Mouse (Mus musculus): Measurements from ENCODE around the gene Ext2. TPM values are rescaled to one million over a fixed set of nuclear protein-coding genes. Genes with fewer than 3 reads are reported as not detected.

Gene Ext2
- polyA plus RNA-seq, 1 experiment from 2014 or later = 78.9 TPM

DNA sequence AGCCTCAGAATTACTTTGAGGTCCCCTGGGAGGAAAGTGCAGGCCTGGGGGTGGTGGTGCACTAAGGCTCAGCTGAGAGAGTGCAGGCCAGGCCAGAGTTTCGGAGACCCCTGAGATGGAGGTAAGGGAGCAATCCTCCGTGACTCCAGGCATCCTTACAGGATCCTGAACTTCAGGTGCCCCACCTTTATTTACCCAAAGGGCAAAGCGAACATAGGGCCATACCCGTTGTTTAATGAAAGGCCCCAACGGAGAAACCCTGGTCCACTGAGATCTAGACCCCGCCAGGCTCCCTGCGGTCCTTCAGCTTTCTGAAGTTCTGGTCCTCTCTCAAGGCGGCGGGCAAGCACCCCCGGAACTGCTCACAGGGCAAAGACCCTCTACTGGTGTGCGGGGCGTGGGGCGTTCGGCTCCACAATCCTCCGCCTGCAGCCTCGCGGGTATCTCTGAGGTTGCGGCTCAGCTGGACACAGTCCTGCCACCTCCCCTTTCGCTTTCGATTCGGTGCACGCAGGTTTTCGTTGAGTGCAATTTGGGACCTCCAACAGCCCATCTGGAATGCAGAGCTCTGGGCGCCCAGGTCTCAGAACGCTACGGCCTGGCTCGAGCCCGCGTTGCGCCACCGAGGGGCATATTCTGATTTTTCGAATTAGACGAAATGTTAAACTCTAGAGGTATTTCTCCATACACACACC is 176.6 kb downstream of the Ext2 start:
- H3K27me3 ChIP-seq = peaks cover 96% of the 10 kb centered on the region
- WGBS = 3% methylated on average over 33 of the region's 33 CpGs
- H3K4me1 ChIP-seq (replicated peaks) = peaks cover 63% of the 10 kb centered on the region
- ATAC-seq (ENCODE audit: insufficient number of reproducible peaks, insufficient read depth, low FRiP score, low TSS enrichment, low read depth) = no peak
- peak overlapping the region; percentile 64 for H3K9ac ChIP-seq (replicated peaks)
- H3K9me3 ChIP-seq = no peaks in the 10 kb centered on the region
- peak overlapping the region; percentile 74 for H3K4me2 ChIP-seq
- no peaks in the 10 kb centered on the region for H3K36me3 ChIP-seq
- peak overlapping the region; percentile 23; the same call in 1 of the 2 replicates for H3K27ac ChIP-seq
- H3K4me3 ChIP-seq (replicated peaks) = peak overlapping the region; percentile 53

GRCm38 (mm10) chr2:93645197-93645596 is 177.2 kb downstream of the Ext2 start:
- Histone ChIP-seq H3K9me3 (no peaks in the 10 kb centered on the region), H3K4me2 (peak overlapping the region; percentile 74), H3K27me3 (peaks cover 96% of the 10 kb centered on the region), H3K36me3 (no peaks in the 10 kb centered on the region), H3K27ac (peak overlapping the region; percentile 23; the same call in 1 of the 2 replicates), H3K9ac (replicated peaks) (peak overlapping the region; percentile 64; the same call in 1 of the 2 replicates), H3K4me1 (replicated peaks) (peaks cover 69% of the 10 kb centered on the region), H3K4me3 (replicated peaks) (peak overlapping the region; percentile 53)
- ATAC-seq (ENCODE audit: insufficient number of reproducible peaks, insufficient read depth, low FRiP score, low TSS enrichment, low read depth) = no peak
- 14% methylated on average over 10 of the region's 10 CpGs for WGBS

GRCm38 (mm10) chr2:93644731-93645130 is 177.6 kb downstream of the Ext2 start:
- Histone ChIP-seq H3K4me1 (replicated peaks) (peaks cover 73% of the 10 kb centered on the region), H3K9ac (replicated peaks) (peak overlapping the region; percentile 64; the same call in 1 of the 2 replicates), H3K27ac (no peak overlapping the region), H3K27me3 (peaks cover 96% of the 10 kb centered on the region), H3K36me3 (no peaks in the 10 kb centered on the region), H3K9me3 (no peaks in the 10 kb centered on the region), H3K4me3 (replicated peaks) (peak overlapping the region; percentile 53), H3K4me2 (peak overlapping the region; percentile 74)
- 14% methylated on average over 6 of the region's 6 CpGs for WGBS
- ATAC-seq (ENCODE audit: insufficient number of reproducible peaks, insufficient read depth, low FRiP score, low TSS enrichment, low read depth) = no peak

DNA sequence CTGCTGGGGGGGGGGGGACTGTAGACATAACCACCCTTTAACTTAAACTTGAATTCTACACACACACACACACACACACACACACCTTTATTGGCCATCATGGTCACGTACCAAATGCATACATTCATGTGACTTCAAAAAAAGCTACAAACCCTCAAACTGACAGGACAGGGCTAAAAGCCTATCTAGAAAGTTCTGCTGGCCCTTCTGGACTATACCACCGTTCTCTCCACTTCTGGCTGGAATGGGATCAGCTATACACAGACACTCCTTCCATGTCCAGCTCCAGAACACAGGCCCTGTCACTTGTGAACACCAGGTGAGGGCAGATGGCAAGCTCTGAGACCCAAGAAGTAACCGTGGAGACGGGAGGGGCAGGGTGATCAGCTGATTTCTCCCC is 178.1 kb downstream of the Ext2 start:
- no peaks in the 10 kb centered on the region for H3K9me3 ChIP-seq
- H3K4me1 ChIP-seq (replicated peaks) = peaks cover 74% of the 10 kb centered on the region
- peak overlapping the region; percentile 74 for H3K4me2 ChIP-seq
- 0 out of 2 replicates have a peak overlapping the region, but pooled peaks have one; percentile 13 for H3K9ac ChIP-seq (replicated peaks)
- H3K4me3 ChIP-seq (replicated peaks) = peak overlapping the region; percentile 53
- no peaks in the 10 kb centered on the region for H3K36me3 ChIP-seq
- no peak for ATAC-seq (ENCODE audit: insufficient number of reproducible peaks, insufficient read depth, low FRiP score, low TSS enrichment, low read depth)
- WGBS = 23% methylated on average over 4 of the region's 4 CpGs
- H3K27me3 ChIP-seq = peaks cover 96% of the 10 kb centered on the region
- H3K27ac ChIP-seq = 0 out of 2 replicates have a peak overlapping the region, but pooled peaks have one; percentile 84

DNA sequence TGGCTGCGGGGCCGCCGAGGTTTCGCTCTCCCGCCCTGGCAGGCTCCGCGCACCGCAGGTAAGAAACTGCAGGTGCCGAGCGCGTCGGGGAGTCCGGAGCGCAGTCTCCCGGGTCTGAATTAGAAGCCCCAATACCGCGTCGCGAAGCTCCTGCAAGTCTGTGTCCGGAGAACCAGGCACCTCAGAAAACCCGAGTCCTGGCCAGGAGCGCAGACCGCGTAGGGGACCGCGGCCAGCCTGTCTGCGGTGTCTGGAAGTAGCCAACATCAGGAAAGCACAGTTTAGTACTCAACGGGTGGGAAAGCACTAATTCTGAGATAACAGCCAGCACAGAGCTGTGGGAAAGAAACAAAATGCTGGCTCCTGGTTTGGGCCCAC is 179.0 kb downstream of the Ext2 start:
- Histone ChIP-seq H3K27ac (peak overlapping the region; percentile 84), H3K4me1 (replicated peaks) (peaks cover 65% of the 10 kb centered on the region), H3K9me3 (no peaks in the 10 kb centered on the region), H3K4me3 (replicated peaks) (peak overlapping the region; percentile 53), H3K4me2 (peak overlapping the region; percentile 74), H3K27me3 (peaks cover 96% of the 10 kb centered on the region), H3K36me3 (no peaks in the 10 kb centered on the region), H3K9ac (replicated peaks) (peak overlapping the region; percentile 71)
- under 1% methylated on average over 28 of the region's 28 CpGs for WGBS
- ATAC-seq (ENCODE audit: insufficient number of reproducible peaks, insufficient read depth, low FRiP score, low TSS enrichment, low read depth) = no peak

GRCm38 (mm10) chr2:93634609-93635008 is 187.8 kb downstream of the Ext2 start:
- 87% methylated on average over 4 of the region's 4 CpGs for WGBS

GRCm38 (mm10) chr2:93624665-93625408 is 197.5 kb downstream of the Ext2 start:
- Histone ChIP-seq H3K4me1 (replicated peaks) (peaks cover 27% of the 10 kb centered on the region), H3K27me3 (peaks cover 55% of the 10 kb centered on the region), H3K27ac (no peak overlapping the region), H3K9me3 (no peaks in the 10 kb centered on the region), H3K4me3 (replicated peaks) (no peak overlapping the region), H3K36me3 (no peaks in the 10 kb centered on the region), H3K4me2 (no peak overlapping the region), H3K9ac (replicated peaks) (no peak overlapping the region)
- ATAC-seq (ENCODE audit: insufficient number of reproducible peaks, insufficient read depth, low FRiP score, low TSS enrichment, low read depth) = no peak
- WGBS = 3% methylated on average over 13 of the region's 13 CpGs

More at GRCm38 (mm10) chr2:93634609-93635008, 187.8 kb downstream of the Ext2 start:
- Histone ChIP-seq H3K36me3 (no peaks in the 10 kb centered on the region), H3K9me3 (no peaks in the 10 kb centered on the region), H3K27ac (no peak overlapping the region), H3K4me2 (no peak overlapping the region), H3K9ac (replicated peaks) (no peak overlapping the region), H3K27me3 (peaks cover 82% of the 10 kb centered on the region), H3K4me3 (replicated peaks) (no peak overlapping the region), H3K4me1 (replicated peaks) (peaks cover 24% of the 10 kb centered on the region)
- ATAC-seq (ENCODE audit: insufficient number of reproducible peaks, insufficient read depth, low FRiP score, low TSS enrichment, low read depth) = no peak

DNA sequence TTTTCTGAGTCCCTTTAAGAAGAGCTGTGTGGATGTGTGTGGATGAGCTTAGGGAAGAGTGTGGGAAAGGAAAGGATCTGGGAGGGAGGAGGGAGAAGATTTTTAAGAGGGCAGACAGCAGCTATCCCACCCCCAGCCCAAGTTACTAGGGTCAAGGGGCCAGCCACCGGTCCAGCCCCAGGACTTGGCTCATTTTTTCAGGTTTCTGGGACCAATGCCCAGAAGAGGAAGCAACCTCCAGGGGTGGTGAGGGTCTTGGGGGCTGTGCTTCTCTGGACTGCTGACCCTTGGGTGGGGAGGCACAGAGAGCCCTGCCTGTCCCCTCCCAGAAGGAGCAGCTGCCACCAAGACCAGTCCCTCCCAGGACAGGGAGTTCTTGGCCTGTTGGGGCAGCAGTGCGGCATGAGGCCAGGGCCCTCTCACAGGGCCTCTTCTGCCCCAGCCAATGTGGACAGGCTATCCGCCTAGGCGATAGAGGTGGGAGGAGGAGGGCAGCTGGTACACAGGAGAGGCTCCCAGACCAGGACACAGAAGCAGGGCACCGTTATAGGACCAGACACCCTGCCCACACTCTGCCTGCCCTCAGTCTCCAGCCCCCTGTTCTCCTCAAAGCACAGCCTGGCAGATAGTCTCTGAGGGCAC is 203.0 kb downstream of the Ext2 start:
- no peaks in the 10 kb centered on the region for H3K9me3 ChIP-seq
- 36% methylated on average over 5 of the region's 5 CpGs for WGBS
- H3K27ac ChIP-seq = no peak overlapping the region
- peaks cover 33% of the 10 kb centered on the region for H3K4me1 ChIP-seq (replicated peaks)
- no peak overlapping the region; the same call in 1 of the 2 replicates for H3K4me2 ChIP-seq
- H3K9ac ChIP-seq (replicated peaks) = no peak overlapping the region
- H3K36me3 ChIP-seq = no peaks in the 10 kb centered on the region
- ATAC-seq (ENCODE audit: insufficient number of reproducible peaks, insufficient read depth, low FRiP score, low TSS enrichment, low read depth) = no peak
- no peak overlapping the region for H3K4me3 ChIP-seq (replicated peaks)
- peaks cover 61% of the 10 kb centered on the region for H3K27me3 ChIP-seq

GRCm38 (mm10) chr2:93618447-93619199 is 203.7 kb downstream of the Ext2 start:
- Histone ChIP-seq H3K9me3 (no peaks in the 10 kb centered on the region), H3K27ac (no peak overlapping the region), H3K4me2 (peak overlapping the region; percentile 27), H3K4me1 (replicated peaks) (peaks cover 33% of the 10 kb centered on the region), H3K9ac (replicated peaks) (no peak overlapping the region), H3K4me3 (replicated peaks) (no peak overlapping the region), H3K27me3 (peaks cover 60% of the 10 kb centered on the region), H3K36me3 (no peaks in the 10 kb centered on the region)
- ATAC-seq (ENCODE audit: insufficient number of reproducible peaks, insufficient read depth, low FRiP score, low TSS enrichment, low read depth) = no peak
- 37% methylated on average over 19 of the region's 19 CpGs for WGBS

DNA sequence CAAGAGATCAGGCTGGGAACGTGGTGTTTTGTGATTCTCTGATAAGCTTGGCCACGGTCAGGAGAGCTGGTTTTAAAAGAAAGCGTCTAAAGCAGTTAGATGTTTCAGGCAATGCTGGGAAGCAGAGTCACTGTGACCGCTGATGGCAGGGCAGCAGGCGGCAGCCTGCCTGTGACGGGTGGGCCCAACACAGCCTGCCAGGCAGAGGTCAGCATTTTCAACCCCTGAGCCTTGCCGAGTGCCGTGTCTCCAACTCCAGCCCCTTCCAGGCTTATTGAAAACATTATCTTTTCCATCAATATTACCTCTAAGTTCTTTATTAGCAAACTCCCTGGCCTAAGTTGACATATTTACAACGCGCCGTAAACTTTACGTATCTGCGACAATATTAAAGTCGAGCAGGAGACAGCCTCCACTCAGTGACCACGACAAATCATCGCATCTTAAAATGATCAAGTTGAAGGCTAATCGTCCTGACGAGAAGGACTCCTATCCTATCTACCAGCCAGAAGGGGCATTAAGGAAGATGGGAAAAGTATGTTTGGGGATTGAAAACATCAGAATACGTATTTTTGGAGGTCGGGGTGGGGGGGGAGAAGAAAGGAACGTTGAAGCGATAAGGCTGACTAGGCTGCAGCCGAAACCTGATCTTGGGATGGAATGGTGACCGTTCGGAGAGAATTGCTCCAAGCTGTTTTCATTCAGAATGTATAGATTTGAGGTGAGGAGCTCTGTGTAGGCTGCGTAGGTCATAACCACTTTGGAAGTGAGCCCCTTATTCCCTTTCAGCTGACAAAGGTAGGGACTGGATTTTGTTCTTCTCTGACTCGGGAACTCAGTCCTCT is 206.3 kb downstream of the Ext2 start:
- Histone ChIP-seq H3K36me3 (no peaks in the 10 kb centered on the region), H3K9me3 (no peaks in the 10 kb centered on the region), H3K4me3 (replicated peaks) (no peak overlapping the region), H3K27me3 (peaks cover 56% of the 10 kb centered on the region), H3K27ac (peak overlapping the region; percentile 62; the same call in 1 of the 2 replicates), H3K4me2 (peak overlapping the region; percentile 35), H3K4me1 (replicated peaks) (peaks cover 33% of the 10 kb centered on the region), H3K9ac (replicated peaks) (no peak overlapping the region)
- 16% methylated on average over 27 of the region's 27 CpGs for WGBS
- ATAC-seq (ENCODE audit: insufficient number of reproducible peaks, insufficient read depth, low FRiP score, low TSS enrichment, low read depth) = no peak
